ENCODE assay signal across 21 mouse cellular contexts in the genomic region with DNA sequence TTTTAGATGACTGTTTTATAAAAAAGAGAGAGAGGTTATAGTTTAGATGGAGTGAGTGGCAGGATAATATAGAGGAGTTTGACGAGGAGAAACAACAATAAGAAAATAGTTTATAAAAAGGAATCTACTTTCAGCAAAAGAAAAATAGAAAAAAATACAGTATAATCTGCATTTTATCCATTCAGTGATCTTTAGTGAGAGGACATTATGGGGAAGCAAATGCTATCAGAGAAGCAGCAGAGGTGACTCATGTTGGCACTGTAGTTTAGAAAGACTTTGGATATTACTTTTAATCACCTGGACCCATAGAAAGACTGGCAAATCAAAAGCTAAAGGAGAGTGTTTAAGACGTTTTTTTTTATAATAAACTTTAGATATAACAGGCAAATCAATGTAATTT. TPM values are rescaled to one million over a fixed set of nuclear protein-coding genes. Genes with fewer than 3 reads are reported as not detected.
DNase-seq lines count a peak whose midpoint lies in the region; TF ChIP-seq lines count a peak whose summit lies in the region.
"Had no signal": no experiment of that assay in that cellular context is flagged by ENCODE, and none has a peak within 500 bp of the region (broad histone marks: within the 10 kb centered on the region; RNA-seq: fewer than 3 reads in every experiment).

No protein-coding gene starts in this region.

- no peak for TF ChIP-seq POLR2A in MEL (IDR thresholded peaks at IDR 0.05; ENCODE audit: control insufficient read depth in 1 of 2, insufficient read depth in 1 of 2, low read depth in 1 of 2, low read length in 2 of 2, poor library complexity in 1 of 2)

- H3K9ac ChIP-seq in MEL (ENCODE audit: control insufficient read depth, low read depth, low read length, poor library complexity, severe bottlenecking): no peak overlapping the region

- H3K4me1 ChIP-seq in MEL (ENCODE audit: control insufficient read depth in 1 of 2, insufficient read depth in 2 of 2, low read length in 2 of 2): no peaks in the 10 kb centered on the region

- no peak overlapping the region for H3K4me3 ChIP-seq in MEL (ENCODE audit: control insufficient read depth in 1 of 2, insufficient read depth in 1 of 2, low read depth in 2 of 2, low read length in 2 of 2)

- H3K36me3 ChIP-seq in MEL (ENCODE audit: control insufficient read depth in 1 of 2, insufficient read depth in 2 of 2, low read length in 2 of 2): peaks cover 0 to 2% of the 10 kb centered on the region in 2 experiments; a peak in 2 of 4 replicates
- H3K36me3 ChIP-seq: G1E had no signal

- no peak overlapping the region for H3K27ac ChIP-seq in MEL (ENCODE audit: control insufficient read depth, low read depth, low read length)

- TF ChIP-seq EP300 in MEL (IDR thresholded peaks at IDR 0.05; ENCODE audit: low read depth in 1 of 2, low read length in 2 of 2): peak; percentile 33 to 68; a peak in 2 of 4 replicates

- H3K9me3 ChIP-seq in MEL (replicated peaks; ENCODE audit: insufficient read depth, low read length): no peaks in the 10 kb centered on the region
- H3K9me3 ChIP-seq: G1E had no signal

- H3K79me2 ChIP-seq in MEL (ENCODE audit: control insufficient read depth, insufficient read depth, low read length, poor library complexity): no peaks in the 10 kb centered on the region

- no peaks in the 10 kb centered on the region for H3K27me3 ChIP-seq in MEL (ENCODE audit: control insufficient read depth in 1 of 2, insufficient read depth in 2 of 2, low read length in 2 of 2)
- H3K27me3 ChIP-seq: CH12.LX, Patski had no signal

- no peak for TF ChIP-seq CTCF in MEL (IDR thresholded peaks at IDR 0.05 in 2 of 3, conservative IDR thresholded peaks at IDR 0.05 in 1 of 3; ENCODE audit: control insufficient read depth in 1 of 3, insufficient read depth in 1 of 3, low read depth in 2 of 3, low read length in 3 of 3, poor library complexity in 1 of 3, severe bottlenecking in 1 of 3)

- peak; percentile 26 for DNase-seq in MEL (ENCODE audit: low read depth, low spot score)
- no peak for DNase-seq in kidney, adult 8-10 months
- DNase-seq: adrenal gland, adult 2 months; adrenal gland, adult 8-10 months; adrenal gland, postnatal 10 days; adrenal gland, postnatal 14 days; adrenal gland, postnatal 25 days; adrenal gland, postnatal 36 days; B cell, adult 2 months; cerebellum, adult 11 months; cerebellum, adult 11-12 months; cerebellum, adult 18-20 months; cerebellum, adult 2 months; cerebellum, adult 8-10 months had no signal

- TF ChIP-seq RAD21 in MEL (IDR thresholded peaks at IDR 0.05; ENCODE audit: low read depth, low read length): no peak

TF ChIP-seq in MEL, 35 proteins besides CTCF, POLR2A, EP300 and RAD21:
- TF ChIP-seq GATA1 (IDR thresholded peaks at IDR 0.05; ENCODE audit: low read depth, low read length) (peak; percentile 53; the same call in 1 of the 2 replicates), E2F4 (IDR thresholded peaks at IDR 0.05; ENCODE audit: borderline replicate concordance, low read depth, low read length) (no peak), ZNF384 (IDR thresholded peaks at IDR 0.05; ENCODE audit: low read depth, low read length) (peak; percentile 34; the same call in 1 of the 2 replicates), MAZ (IDR thresholded peaks at IDR 0.05; ENCODE audit: low read depth, low read length) (no peak)

RNA-seq across cellular contexts. Expression of a gene that starts 17.0 kb away (rescaled TPM):
- total RNA-seq in MEL (2012; rRNA removed): not detected in 2 replicates
- not detected for polyA plus RNA-seq in MEL (2012; ENCODE audit: insufficient read depth in 1 of 2, insufficient read length in 2 of 2, low read depth in 1 of 2, low replicate concordance in 2 of 2, missing spikeins in 1 of 2)
- total RNA-seq: adrenal gland, adult 18-20 months; adrenal gland, adult 2 months; adrenal gland, adult 8-10 months; adrenal gland, postnatal 10 days; adrenal gland, postnatal 14 days; adrenal gland, postnatal 25 days; adrenal gland, postnatal 36 days; adrenal gland, postnatal 4 days had no signal
- polyA plus RNA-seq: activated CD4-positive, CD25-positive, alpha-beta regulatory T cell, adult 4 months; adrenal gland, adult 2 months; CD4-positive, CD25-positive, alpha-beta regulatory T cell, adult 4 months; cerebellum, adult 2 months; G1E; Patski had no signal
